Mouse (Mus musculus) adrenal gland, postnatal 14 days (tissue): Measurements from ENCODE around the gene Prl8a9. TPM values are rescaled to one million over a fixed set of nuclear protein-coding genes. Genes with fewer than 3 reads are reported as not detected.

Experiments
- DNase-seq: peaks from one replicate; pipeline ENCODE4 v3.0.0; 2021; ENCODE audit warnings: mixed read lengths
- long read RNA-seq, 2 experiments: library from polyadenylated mRNA; stranded (forward); transcript quantifications; one replicate each; pipeline ENCODE4 v2.0.0; 2021
- total RNA-seq: library from RNA; stranded (reverse); gene quantifications from 2 replicates; pipeline ENCODE4 v1.2.3, GENCODE M21; 2021

Prl8a9 gene
- total RNA-seq, result not detected in 2 replicates
- long read RNA-seq, experiment 1, result 0 reads
- long read RNA-seq, experiment 2, result 0 reads

- DNase-seq, result no peak
Observed at GRCm38 (mm10) chr13:27564506-27564905, at the start of gene Prl8a9. TSS of gene Prl8a9 (minus strand) at chr13:27564606.

- no peak for DNase-seq
Observed at GRCm38 (mm10) chr13:27610482-27610881, 46.1 kb upstream of the Prl8a9 start, which contains the start of gene Prl7b1. TSS of gene Prl7b1 (minus strand) at chr13:27610582.

GRCm38 (mm10) chr13:27582071-27582470, 17.7 kb upstream of the Prl8a9 start, which contains the start of gene Prl8a1:
TSS of gene Prl8a1 (minus strand) at chr13:27582171.
- no peak for DNase-seq

- no peak for DNase-seq
Observed at GRCm38 (mm10) chr13:27553336-27553735, 11.1 kb downstream of the Prl8a9 start.

GRCm38 (mm10) chr13:27523156-27523555, 41.2 kb downstream of the Prl8a9 start:
- DNase-seq, result no peak

GRCm38 (mm10) chr13:27513117-27513516, 51.3 kb downstream of the Prl8a9 start, which contains the start of gene Prl8a8:
TSS of gene Prl8a8 (minus strand) at chr13:27513217.
- no peak for DNase-seq

Other genes with a start within 250 kb of the Prl8a9 start
- gene Prl8a2, start 218.9 kb downstream of the Prl8a9 start, total RNA-seq, result 0.41 and 1.5 TPM in 2 replicates
- gene Prl2b1, start 173.8 kb downstream of the Prl8a9 start, total RNA-seq, result not detected in 2 replicates
- gene Prl8a6, start 125.9 kb downstream of the Prl8a9 start, total RNA-seq, result not detected in 2 replicates
- gene Prl8a8, start 51.4 kb downstream of the Prl8a9 start, total RNA-seq, result not detected in 2 replicates
- not detected in 2 replicates for gene Prl8a1, start 17.6 kb upstream of the Prl8a9 start, total RNA-seq
- not detected in 2 replicates for gene Prl7b1, start 46.0 kb upstream of the Prl8a9 start, total RNA-seq
- gene Prl7a1, start 77.9 kb upstream of the Prl8a9 start, total RNA-seq, result not detected in 2 replicates
- gene Prl7a2, start 103.4 kb upstream of the Prl8a9 start, total RNA-seq, result not detected in 2 replicates
- not detected in 2 replicates for gene Prl7d1, start 152.1 kb upstream of the Prl8a9 start, total RNA-seq
- gene Prl7c1, start 216.2 kb upstream of the Prl8a9 start, total RNA-seq, result not detected in 2 replicates
- not detected in 2 replicates for gene Prl2a1, start 237.0 kb upstream of the Prl8a9 start, total RNA-seq